Mouse (Mus musculus): Measurements from ENCODE around the gene Hhex. TPM values are rescaled to one million over a fixed set of nuclear protein-coding genes. Genes with fewer than 3 reads are reported as not detected.

The Hhex gene
- polyA plus RNA-seq, 1 experiment from 2014 or later = 5.1 TPM

- ATAC-seq (replicated peaks) = no peak
- Histone ChIP-seq H3K4me2 (no peak overlapping the region), H3K4me3 (no peak overlapping the region; the same call in 1 of the 2 replicates)
These were observed 1.2 kb downstream of the Hhex start for GRCm38 (mm10) chr19:37435853-37436174.

DNA sequence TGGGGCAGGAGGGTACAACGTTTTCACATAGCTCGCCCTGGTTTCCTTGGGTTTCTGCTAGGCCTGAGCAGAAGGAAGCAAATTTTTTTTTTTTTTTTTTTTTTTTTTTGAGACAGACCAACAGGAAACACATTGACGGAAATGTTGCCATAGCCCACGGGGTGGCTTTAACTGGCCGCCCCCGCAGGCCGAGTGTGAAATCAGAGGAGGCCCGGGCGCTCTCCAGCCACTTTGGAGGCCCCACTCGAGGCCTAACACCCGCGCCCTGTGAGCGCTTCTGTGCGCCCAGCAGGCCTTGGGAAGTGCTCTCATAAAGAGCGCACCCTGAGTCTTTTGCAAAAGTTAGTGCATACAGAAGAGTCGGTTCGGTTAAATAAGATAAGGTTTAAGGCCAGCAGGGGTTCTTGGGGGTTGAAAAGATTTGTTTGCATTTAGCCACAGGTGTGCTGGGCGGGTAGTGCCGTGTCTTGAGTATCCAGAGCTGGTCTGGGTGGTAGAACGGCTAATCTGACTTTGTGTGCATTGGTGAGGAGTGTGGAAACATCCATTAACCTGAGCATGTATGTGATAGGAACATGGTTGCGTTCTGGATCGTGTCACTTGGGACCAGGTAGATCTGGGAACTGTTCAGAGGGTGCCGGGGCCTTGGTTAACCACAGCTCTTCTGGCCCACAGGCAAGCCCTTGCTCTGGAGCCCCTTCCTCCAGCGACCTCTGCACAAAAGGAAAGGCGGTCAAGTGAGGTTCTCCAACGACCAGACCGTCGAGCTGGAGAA, 2.1 kb downstream of the Hhex start:
- Histone ChIP-seq H3K9ac (no peak overlapping the region), H3K4me3 (no peak overlapping the region), H3K27me3 (replicated peaks) (peaks cover 72% of the 10 kb centered on the region), H3K4me2 (no peak overlapping the region), H3K4me1 (peaks cover 16% of the 10 kb centered on the region), H3K27ac (no peak overlapping the region), H3K9me3 (no peaks in the 10 kb centered on the region), H3K36me3 (replicated peaks) (no peaks in the 10 kb centered on the region)
- no peak for ATAC-seq (replicated peaks)
- WGBS = 5% methylated on average over 28 of the region's 28 CpGs

More at GRCm38 (mm10) chr19:37435853-37436174, 1.2 kb downstream of the Hhex start:
- no peak overlapping the region for H3K9ac ChIP-seq
- 8% methylated on average over 10 of the region's 10 CpGs for WGBS
- no peak overlapping the region for H3K27ac ChIP-seq
- peaks cover 16% of the 10 kb centered on the region for H3K4me1 ChIP-seq
- H3K9me3 ChIP-seq = no peaks in the 10 kb centered on the region
- peaks cover 76% of the 10 kb centered on the region for H3K27me3 ChIP-seq (replicated peaks)
- H3K36me3 ChIP-seq (replicated peaks) = no peaks in the 10 kb centered on the region

DNA sequence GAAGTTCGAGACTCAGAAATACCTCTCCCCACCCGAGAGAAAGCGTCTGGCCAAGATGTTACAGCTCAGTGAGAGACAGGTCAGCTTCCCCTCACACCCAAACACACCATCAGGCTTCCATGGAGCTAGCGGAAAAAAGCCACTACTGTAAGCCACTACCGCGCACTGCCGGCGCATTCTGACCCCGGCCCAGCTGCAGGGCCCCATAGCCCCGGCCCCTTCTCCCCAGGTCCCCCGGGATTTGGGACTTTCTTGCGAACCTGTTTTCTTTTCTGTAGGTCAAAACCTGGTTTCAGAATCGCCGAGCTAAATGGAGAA, 2.6 kb downstream of the Hhex start:
- Histone ChIP-seq H3K9me3 (no peaks in the 10 kb centered on the region), H3K36me3 (replicated peaks) (no peaks in the 10 kb centered on the region), H3K4me3 (no peak overlapping the region), H3K4me1 (peaks cover 16% of the 10 kb centered on the region), H3K27ac (no peak overlapping the region), H3K9ac (no peak overlapping the region), H3K27me3 (replicated peaks) (peaks cover 69% of the 10 kb centered on the region), H3K4me2 (no peak overlapping the region)
- 5% methylated on average over 14 of the region's 14 CpGs for WGBS
- no peak for ATAC-seq (replicated peaks)

- Histone ChIP-seq H3K27me3 (replicated peaks) (peaks cover 40% of the 10 kb centered on the region), H3K27ac (no peak overlapping the region)
These were observed 5.6 kb downstream of the Hhex start for GRCm38 (mm10) chr19:37440181-37440580.

GRCm38 (mm10) chr19:37440708-37441475, 6.3 kb downstream of the Hhex start:
- no peak overlapping the region for H3K4me3 ChIP-seq
- H3K36me3 ChIP-seq (replicated peaks) = no peaks in the 10 kb centered on the region
- H3K27me3 ChIP-seq (replicated peaks) = peaks cover 33% of the 10 kb centered on the region
- H3K4me2 ChIP-seq = no peak overlapping the region
- H3K4me1 ChIP-seq = no peaks in the 10 kb centered on the region
- ATAC-seq (replicated peaks) = no peak
- no peak overlapping the region for H3K27ac ChIP-seq
- WGBS = 71% methylated on average over 16 of the region's 16 CpGs
- no peaks in the 10 kb centered on the region for H3K9me3 ChIP-seq
- H3K9ac ChIP-seq = no peak overlapping the region

More at GRCm38 (mm10) chr19:37440181-37440580, 5.6 kb downstream of the Hhex start:
- Histone ChIP-seq H3K4me3 (no peak overlapping the region), H3K9ac (no peak overlapping the region), H3K9me3 (no peaks in the 10 kb centered on the region), H3K4me2 (no peak overlapping the region), H3K36me3 (replicated peaks) (no peaks in the 10 kb centered on the region), H3K4me1 (peaks cover 3% of the 10 kb centered on the region)
- WGBS = 78% methylated on average over 4 of the region's 4 CpGs
- ATAC-seq (replicated peaks) = no peak

DNA sequence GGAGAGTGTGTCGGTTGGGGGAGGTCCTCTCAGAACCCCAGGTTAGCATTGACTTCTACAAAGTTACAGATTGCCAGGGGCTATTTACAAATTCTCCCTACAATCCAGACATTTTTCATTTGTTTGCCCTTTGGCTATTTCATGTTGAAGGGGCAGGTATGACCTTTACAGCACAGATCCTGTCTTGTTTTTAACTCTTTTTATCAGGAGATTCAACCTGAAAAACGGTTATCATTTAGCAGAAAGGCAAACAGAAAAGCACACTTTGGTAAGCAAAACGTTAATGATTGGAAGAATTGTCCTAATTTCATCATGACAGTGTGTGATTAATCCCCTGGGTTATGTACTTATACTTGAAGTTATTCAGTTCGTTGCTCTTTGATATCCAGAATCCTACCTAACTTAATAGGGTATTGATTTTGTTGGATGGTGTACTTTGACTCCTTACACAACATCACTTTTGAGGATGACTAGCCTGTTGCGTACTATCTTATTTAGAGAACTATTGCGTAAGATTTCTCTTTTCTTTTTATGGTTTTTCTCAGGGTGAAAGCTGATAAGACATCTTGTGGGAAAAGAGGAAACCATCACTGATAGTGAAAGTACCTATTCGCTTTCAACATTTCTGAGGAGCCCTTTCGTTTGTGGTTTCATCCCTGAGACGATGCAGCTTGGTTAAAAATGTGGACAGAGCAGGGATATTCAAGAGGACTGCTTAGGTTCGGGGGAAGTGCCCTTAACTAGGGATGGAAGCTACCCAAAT, 8.1 kb downstream of the Hhex start:
- Histone ChIP-seq H3K36me3 (replicated peaks) (no peaks in the 10 kb centered on the region), H3K27ac (no peak overlapping the region), H3K4me2 (no peak overlapping the region), H3K4me1 (no peaks in the 10 kb centered on the region), H3K9ac (no peak overlapping the region), H3K27me3 (replicated peaks) (peaks cover 16% of the 10 kb centered on the region), H3K9me3 (no peaks in the 10 kb centered on the region), H3K4me3 (no peak overlapping the region)
- WGBS = 81% methylated on average over 10 of the region's 10 CpGs
- ATAC-seq (replicated peaks) = no peak

DNA sequence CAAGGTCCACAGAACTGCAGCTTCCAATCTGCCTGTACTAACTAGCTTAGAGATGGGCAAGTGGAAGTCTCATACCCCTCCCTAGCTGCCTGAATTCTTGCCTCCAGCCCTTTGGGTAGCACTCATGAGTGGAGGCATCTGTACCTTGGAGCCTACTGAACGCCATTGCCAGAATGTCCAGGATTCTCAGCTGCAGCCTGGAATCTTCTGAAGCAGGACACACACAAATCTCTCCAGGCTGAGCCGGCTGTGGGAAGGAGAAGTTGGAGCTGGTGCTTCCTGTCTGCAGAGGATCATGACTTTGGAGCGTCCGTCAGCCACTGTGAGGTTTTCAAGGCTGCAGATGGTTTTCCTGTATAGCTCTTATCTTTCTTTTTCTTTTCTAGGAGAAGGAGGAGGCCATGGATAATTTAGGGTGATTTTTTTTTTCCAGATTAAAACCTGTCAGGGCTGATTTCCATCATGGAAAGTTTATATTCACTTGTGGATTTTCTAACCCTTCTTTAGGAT, 9.1 kb downstream of the Hhex start:
- WGBS = 81% methylated on average over 4 of the region's 4 CpGs
- no peak overlapping the region for H3K9ac ChIP-seq

GRCm38 (mm10) chr19:37448212-37448611, 13.6 kb downstream of the Hhex start:
- WGBS = 82% methylated on average over 5 of the region's 5 CpGs
- Histone ChIP-seq H3K36me3 (replicated peaks) (no peaks in the 10 kb centered on the region), H3K9me3 (no peaks in the 10 kb centered on the region), H3K27me3 (replicated peaks) (no peaks in the 10 kb centered on the region), H3K9ac (no peak overlapping the region), H3K27ac (no peak overlapping the region), H3K4me2 (no peak overlapping the region), H3K4me3 (no peak overlapping the region), H3K4me1 (no peaks in the 10 kb centered on the region)
- no peak for ATAC-seq (replicated peaks)

More for the DNA sequence above, 9.1 kb downstream of the Hhex start:
- ATAC-seq (replicated peaks) = no peak
- H3K36me3 ChIP-seq (replicated peaks) = no peaks in the 10 kb centered on the region
- H3K9me3 ChIP-seq = no peaks in the 10 kb centered on the region
- peaks cover 10% of the 10 kb centered on the region for H3K27me3 ChIP-seq (replicated peaks)
- H3K4me3 ChIP-seq = no peak overlapping the region
- H3K4me2 ChIP-seq = no peak overlapping the region
- no peaks in the 10 kb centered on the region for H3K4me1 ChIP-seq
- no peak overlapping the region for H3K27ac ChIP-seq

- H3K4me2 ChIP-seq = no peak overlapping the region
- no peak overlapping the region for H3K27ac ChIP-seq
- H3K9me3 ChIP-seq = no peaks in the 10 kb centered on the region
- no peaks in the 10 kb centered on the region for H3K4me1 ChIP-seq
- no peak for ATAC-seq (replicated peaks)
- no peak overlapping the region for H3K9ac ChIP-seq
- no peak overlapping the region for H3K4me3 ChIP-seq
- 93% methylated on average over 3 of the region's 3 CpGs for WGBS
- no peaks in the 10 kb centered on the region for H3K36me3 ChIP-seq (replicated peaks)
- H3K27me3 ChIP-seq (replicated peaks) = no peaks in the 10 kb centered on the region
These were observed 14.6 kb downstream of the Hhex start for GRCm38 (mm10) chr19:37449246-37449645.

DNA sequence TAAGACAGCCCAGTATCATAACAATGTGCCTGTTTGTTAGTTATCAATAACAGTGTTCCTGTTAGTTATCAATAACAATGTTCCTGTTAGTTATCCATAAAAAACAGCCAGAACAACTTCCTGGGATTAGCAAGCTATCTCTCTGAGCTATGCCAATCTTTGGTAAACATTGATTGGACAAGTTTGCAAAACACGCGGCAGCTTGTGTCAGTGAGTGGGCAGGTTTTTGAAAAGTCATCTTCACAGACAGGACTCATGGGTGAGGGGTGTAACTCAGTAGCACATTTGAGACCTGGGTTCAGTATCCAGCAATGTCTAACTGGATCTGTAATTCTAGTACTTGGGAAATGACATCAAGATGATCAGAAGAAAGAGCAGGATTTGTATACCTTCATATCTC, 20.9 kb downstream of the Hhex start:
- no peaks in the 10 kb centered on the region for H3K4me1 ChIP-seq
- H3K9ac ChIP-seq = no peak overlapping the region
- 91% methylated on average over 2 of the region's 2 CpGs for WGBS
- H3K9me3 ChIP-seq = no peaks in the 10 kb centered on the region
- no peak for ATAC-seq (replicated peaks)
- H3K36me3 ChIP-seq (replicated peaks) = no peaks in the 10 kb centered on the region
- H3K27me3 ChIP-seq (replicated peaks) = no peaks in the 10 kb centered on the region
- no peak overlapping the region for H3K4me3 ChIP-seq
- no peak overlapping the region for H3K4me2 ChIP-seq
- H3K27ac ChIP-seq = no peak overlapping the region

DNA sequence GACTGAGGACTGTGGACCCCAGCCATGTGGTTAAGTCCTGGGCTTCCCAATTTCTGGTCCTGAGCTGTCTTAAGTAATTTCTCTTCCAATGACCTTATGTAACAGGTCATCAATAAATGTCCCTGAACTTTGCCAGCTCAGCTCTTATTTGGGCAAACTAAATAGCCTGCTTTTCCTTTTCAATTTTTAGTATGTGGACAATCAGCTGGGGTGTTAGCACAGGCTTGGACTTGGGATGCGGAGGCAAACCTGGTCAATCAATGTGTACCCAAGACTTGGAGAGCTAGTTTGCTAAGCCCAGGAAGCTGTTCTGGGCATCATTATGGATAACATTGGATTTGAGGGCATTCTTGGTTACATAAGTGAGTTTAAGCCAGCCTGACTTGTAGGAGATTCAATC, 21.4 kb downstream of the Hhex start:
- ATAC-seq (replicated peaks) = no peak
- H3K4me2 ChIP-seq = no peak overlapping the region
- no peak overlapping the region for H3K9ac ChIP-seq
- H3K27me3 ChIP-seq (replicated peaks) = no peaks in the 10 kb centered on the region
- no peaks in the 10 kb centered on the region for H3K36me3 ChIP-seq (replicated peaks)
- H3K27ac ChIP-seq = no peak overlapping the region
- WGBS = 93% methylated on average over 1 of the region's 1 CpGs
- no peaks in the 10 kb centered on the region for H3K4me1 ChIP-seq
- no peak overlapping the region for H3K4me3 ChIP-seq
- no peaks in the 10 kb centered on the region for H3K9me3 ChIP-seq

DNA sequence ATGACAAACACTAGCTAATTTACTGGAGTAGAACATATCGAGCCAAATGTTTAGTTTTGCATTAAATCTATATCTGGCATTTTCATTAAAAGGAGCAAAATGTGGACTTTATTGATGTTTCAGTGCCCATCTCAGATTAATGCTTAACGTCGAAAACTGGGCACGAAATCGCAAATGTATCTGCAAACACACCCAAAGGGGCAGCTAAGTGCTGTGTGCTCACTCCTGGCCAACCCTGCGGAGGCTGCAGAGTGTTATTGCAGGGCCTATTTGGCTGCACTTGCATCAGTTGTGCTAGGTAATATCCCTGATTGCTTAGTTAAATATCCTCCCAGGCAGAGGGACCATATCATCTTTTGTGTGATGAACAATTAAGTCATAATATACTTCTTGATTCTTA, 23.4 kb downstream of the Hhex start:
- Histone ChIP-seq H3K4me1 (no peaks in the 10 kb centered on the region), H3K9me3 (no peaks in the 10 kb centered on the region), H3K4me3 (no peak overlapping the region), H3K4me2 (no peak overlapping the region), H3K36me3 (replicated peaks) (no peaks in the 10 kb centered on the region), H3K27me3 (replicated peaks) (no peaks in the 10 kb centered on the region), H3K9ac (no peak overlapping the region), H3K27ac (no peak overlapping the region)
- ATAC-seq (replicated peaks) = no peak
- 86% methylated on average over 6 of the region's 6 CpGs for WGBS

Measured in midbrain, embryonic 15.5 days (tissue).